Mouse (Mus musculus) midbrain, embryonic 11.5 days (tissue): ENCODE measurements at regions not wholly inside any gene's neighbourhood (a gene's known extent, or its start where the extent isn't known, plus 50 kb on each side); places are given as distances from the start of the nearest gene placed in this dataset.

ENCODE experiments used
- ATAC-seq: fragments of 200-750 bp; cut with Nextera tagmentation; 2 replicates; pipeline ENCODE4 v1.8.0; 2017; ENCODE audit warnings: moderate TSS enrichment, moderate library complexity; ENCODE audit not compliant: low FRiP score
- DNase-seq: peaks from one replicate; pipeline ENCODE4 v3.0.0; 2015; ENCODE audit warnings: low spot score; ENCODE audit errors: missing footprints
- H3K27ac ChIP-seq: fragments of 300-500 bp; sonication (generic); 2 replicates; pipeline ENCODE4 v1.5.1; 2014; ENCODE audit warnings: low read depth, low read length
- H3K27me3 ChIP-seq: fragments of 300-500 bp; sonication (generic); 2 replicates; pipeline ENCODE4 v1.6.1; 2014; ENCODE audit warnings: mild to moderate bottlenecking, low read length, moderate library complexity, mixed read lengths; ENCODE audit not compliant: control insufficient read depth, insufficient read depth
- H3K36me3 ChIP-seq: fragments of 300-500 bp; sonication (generic); 2 replicates; pipeline ENCODE4 v1.6.1; 2014; ENCODE audit warnings: mild to moderate bottlenecking, low read length, moderate library complexity, mixed read lengths; ENCODE audit not compliant: control insufficient read depth, insufficient read depth
- H3K4me1 ChIP-seq: fragments of 300-500 bp; sonication (generic); 2 replicates; pipeline ENCODE4 v1.6.1; 2014; ENCODE audit warnings: low read length; ENCODE audit not compliant: control insufficient read depth, insufficient read depth
- H3K4me2 ChIP-seq: fragments of 300-500 bp; sonication (generic); 2 replicates; pipeline ENCODE4 v1.6.1; 2014; ENCODE audit warnings: mild to moderate bottlenecking, moderate library complexity
- H3K4me3 ChIP-seq: fragments of 300-500 bp; sonication (generic); 2 replicates; pipeline ENCODE4 v1.5.1; 2014; ENCODE audit warnings: low read depth, low read length
- H3K9ac ChIP-seq: fragments of 300-500 bp; sonication (generic); 2 replicates; pipeline ENCODE4 v1.6.1; 2014; ENCODE audit warnings: low read length
- H3K9me3 ChIP-seq: fragments of 300-500 bp; sonication (generic); 2 replicates; pipeline ENCODE4 v1.6.1; 2016; ENCODE audit warnings: low read length; ENCODE audit not compliant: control insufficient read depth
- WGBS: fragments of 180-500 bp; shearing (Covaris S2); extraction: QIAGEN DNeasy Blood & Tissue Kit; methylation state at CpG from one replicate; pipeline ENCODE4 v1.1.7; 2014; 5-methylcytosine and 5-hydroxymethylcytosine counted together

GRCm38 (mm10) chr9:86231692-86232091 is 233.1 kb downstream of the Ube2cbp start:
- DNase-seq (no peak), ATAC-seq (peak; percentile 72)
- 19% methylated on average over 5 of the region's 5 CpGs for WGBS
- Histone ChIP-seq H3K4me1 (peaks cover 12% of the 10 kb centered on the region), H3K9me3 (peaks cover 2% of the 10 kb centered on the region; the same call in 1 of the 2 replicates), H3K4me3 (no peak overlapping the region), H3K36me3 (no peaks in the 10 kb centered on the region), H3K4me2 (no peak overlapping the region), H3K27me3 (no peaks in the 10 kb centered on the region), H3K27ac (no peak overlapping the region), H3K9ac (no peak overlapping the region)

- WGBS, result 79% methylated on average over 1 of the region's 1 CpGs
- Histone ChIP-seq H3K4me1 (peaks cover 12% of the 10 kb centered on the region), H3K4me2 (no peak overlapping the region), H3K9ac (no peak overlapping the region), H3K9me3 (peaks cover 2% of the 10 kb centered on the region; the same call in 1 of the 2 replicates), H3K27me3 (no peaks in the 10 kb centered on the region), H3K27ac (no peak overlapping the region), H3K36me3 (no peaks in the 10 kb centered on the region), H3K4me3 (no peak overlapping the region)
- ATAC-seq (no peak), DNase-seq (no peak)
These were observed 232.6 kb downstream of the Ube2cbp start for GRCm38 (mm10) chr9:86232174-86232573.

- Histone ChIP-seq H3K9me3 (peaks cover 2% of the 10 kb centered on the region; the same call in 1 of the 2 replicates), H3K27ac (no peak overlapping the region), H3K9ac (no peak overlapping the region), H3K4me1 (peaks cover 12% of the 10 kb centered on the region), H3K4me2 (no peak overlapping the region), H3K27me3 (no peaks in the 10 kb centered on the region), H3K36me3 (no peaks in the 10 kb centered on the region), H3K4me3 (no peak overlapping the region)
- ATAC-seq (no peak), DNase-seq (no peak)
- WGBS, result 93% methylated on average over 7 of the region's 7 CpGs
These were observed 231.0 kb downstream of the Ube2cbp start for GRCm38 (mm10) chr9:86233775-86234174.

- Histone ChIP-seq H3K4me2 (no peak overlapping the region), H3K27ac (no peak overlapping the region), H3K9ac (no peak overlapping the region), H3K36me3 (no peaks in the 10 kb centered on the region), H3K27me3 (no peaks in the 10 kb centered on the region), H3K9me3 (peaks cover 2% of the 10 kb centered on the region; the same call in 1 of the 2 replicates), H3K4me1 (no peaks in the 10 kb centered on the region; the same call in 1 of the 2 replicates), H3K4me3 (no peak overlapping the region)
- ATAC-seq, result no peak
- no peak for DNase-seq
- 69% methylated on average over 4 of the region's 4 CpGs for WGBS
These were observed 226.1 kb downstream of the Ube2cbp start for GRCm38 (mm10) chr9:86238691-86239090.

- Histone ChIP-seq H3K36me3 (no peaks in the 10 kb centered on the region), H3K4me1 (no peaks in the 10 kb centered on the region; the same call in 1 of the 2 replicates), H3K4me2 (no peak overlapping the region), H3K9ac (no peak overlapping the region), H3K27me3 (no peaks in the 10 kb centered on the region), H3K9me3 (peaks cover 2% of the 10 kb centered on the region; the same call in 1 of the 2 replicates), H3K27ac (no peak overlapping the region), H3K4me3 (no peak overlapping the region)
- ATAC-seq (no peak), DNase-seq (no peak)
- WGBS, result 60% methylated on average over 2 of the region's 2 CpGs
These were observed 224.5 kb downstream of the Ube2cbp start for GRCm38 (mm10) chr9:86240287-86240686.

GRCm38 (mm10) chr9:86240896-86241295 is 223.9 kb downstream of the Ube2cbp start:
- WGBS, result 75% methylated on average over 7 of the region's 7 CpGs
- H3K36me3 ChIP-seq, result no peaks in the 10 kb centered on the region
- ATAC-seq, result no peak
- no peak overlapping the region for H3K27ac ChIP-seq
- peaks cover 2% of the 10 kb centered on the region; the same call in 1 of the 2 replicates for H3K9me3 ChIP-seq
- no peak overlapping the region for H3K4me3 ChIP-seq
- no peak for DNase-seq
- H3K4me2 ChIP-seq, result no peak overlapping the region
- H3K27me3 ChIP-seq, result no peaks in the 10 kb centered on the region
- no peak overlapping the region for H3K9ac ChIP-seq
- H3K4me1 ChIP-seq, result no peaks in the 10 kb centered on the region; the same call in 1 of the 2 replicates

- ATAC-seq, result no peak
- no peak for DNase-seq
- Histone ChIP-seq H3K9ac (no peak overlapping the region), H3K36me3 (no peaks in the 10 kb centered on the region), H3K27me3 (no peaks in the 10 kb centered on the region), H3K9me3 (no peaks in the 10 kb centered on the region), H3K4me2 (no peak overlapping the region), H3K4me3 (no peak overlapping the region), H3K4me1 (no peaks in the 10 kb centered on the region), H3K27ac (no peak overlapping the region)
- WGBS, result 87% methylated on average over 3 of the region's 3 CpGs
These were observed 214.6 kb downstream of the Ube2cbp start for GRCm38 (mm10) chr9:86250197-86250596.

GRCm38 (mm10) chr9:86251331-86251730 is 213.4 kb downstream of the Ube2cbp start:
- no peaks in the 10 kb centered on the region for H3K36me3 ChIP-seq
- no peak overlapping the region for H3K4me2 ChIP-seq
- no peak overlapping the region for H3K27ac ChIP-seq
- no peak for DNase-seq
- 91% methylated on average over 1 of the region's 1 CpGs for WGBS
- no peak for ATAC-seq
- H3K4me3 ChIP-seq, result no peak overlapping the region
- H3K4me1 ChIP-seq, result no peaks in the 10 kb centered on the region
- H3K9me3 ChIP-seq, result no peaks in the 10 kb centered on the region
- H3K9ac ChIP-seq, result no peak overlapping the region
- no peaks in the 10 kb centered on the region for H3K27me3 ChIP-seq
